Mouse (Mus musculus) naive thymus-derived CD4-positive, alpha-beta T cell, adult 2 months (primary cell): ENCODE data around the gene Ccdc186.

Experiments
- DNase-seq: peaks from one replicate; pipeline ENCODE4 v3.0.0-alpha.2; 2011; ENCODE audit warnings: low read depth

The Ccdc186 gene

GRCm38 (mm10) chr19:56821798-56822447 is at the start of gene Ccdc186:
TSS of gene Ccdc186 (minus strand) at chr19:56822190.
- DNase-seq, result peak; percentile 97

DNA sequence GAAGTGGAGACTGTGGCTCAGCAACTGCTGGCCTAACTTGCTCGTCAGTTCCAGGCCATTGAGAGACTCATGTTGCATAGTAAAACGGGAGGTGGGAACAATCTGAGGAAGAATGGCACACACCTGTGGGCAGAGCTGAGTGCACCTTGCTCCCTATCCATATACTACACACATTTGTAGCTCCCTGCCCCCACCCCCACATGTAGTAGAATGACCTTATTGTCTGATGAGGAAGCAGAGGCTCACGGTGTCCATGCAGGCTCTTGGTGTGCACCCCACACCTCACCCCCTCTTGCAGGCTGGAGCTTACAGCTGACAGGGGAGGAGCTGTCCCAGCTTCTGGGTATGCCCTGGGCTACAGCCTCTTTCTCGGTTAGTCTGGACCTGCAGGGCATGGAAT is 45.7 kb upstream of the Ccdc186 start:
- DNase-seq, result no peak

GRCm38 (mm10) chr19:56856455-56856854 is 34.5 kb upstream of the Ccdc186 start:
- DNase-seq, result no peak

GRCm38 (mm10) chr19:56852590-56852989 is 30.6 kb upstream of the Ccdc186 start:
- DNase-seq, result no peak

GRCm38 (mm10) chr19:56842974-56843373 is 21.0 kb upstream of the Ccdc186 start:
- no peak for DNase-seq

DNA sequence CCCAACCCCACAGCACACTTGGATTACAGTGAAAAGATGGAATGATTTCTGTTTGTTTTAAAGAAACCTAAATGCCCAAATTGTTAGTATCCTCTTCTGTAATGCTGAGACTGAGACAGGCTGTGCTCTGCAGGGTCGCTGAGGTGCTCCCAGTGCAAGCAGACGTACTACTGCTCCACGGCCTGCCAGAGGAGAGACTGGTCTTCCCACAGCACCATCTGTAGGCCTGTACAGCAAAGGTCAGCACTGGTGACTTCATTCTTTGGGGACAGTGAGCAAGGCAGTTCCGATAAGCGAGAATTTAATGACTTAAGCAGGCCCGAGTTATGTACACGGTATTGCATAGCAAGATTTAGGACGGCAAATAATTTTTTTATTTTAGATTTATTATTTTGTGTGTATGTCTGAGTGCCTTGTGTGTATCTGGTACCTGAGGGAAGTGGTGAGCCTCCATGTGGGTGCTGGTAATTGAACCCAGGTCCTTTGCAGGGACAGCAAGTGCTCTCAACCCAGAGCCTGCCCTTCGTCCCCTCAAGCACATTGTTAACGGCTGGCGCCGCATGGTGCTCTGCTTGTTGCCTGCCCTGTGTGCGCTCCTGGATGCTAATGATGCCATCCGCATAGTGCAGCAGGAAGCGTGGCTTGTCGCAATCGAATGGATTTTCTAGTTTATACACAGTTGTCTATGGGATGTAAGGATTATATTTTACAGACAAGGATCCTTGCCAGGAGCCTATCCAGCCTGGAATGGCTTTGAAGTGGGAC is 17.1 kb upstream of the Ccdc186 start:
- DNase-seq, result no peak

GRCm38 (mm10) chr19:56835340-56835739 is 13.3 kb upstream of the Ccdc186 start:
- DNase-seq, result no peak

- no peak for DNase-seq
Measured at GRCm38 (mm10) chr19:56830163-56830562, 8.2 kb upstream of the Ccdc186 start.

- DNase-seq, result no peak
Measured at GRCm38 (mm10) chr19:56829267-56829666, 7.3 kb upstream of the Ccdc186 start.

DNA sequence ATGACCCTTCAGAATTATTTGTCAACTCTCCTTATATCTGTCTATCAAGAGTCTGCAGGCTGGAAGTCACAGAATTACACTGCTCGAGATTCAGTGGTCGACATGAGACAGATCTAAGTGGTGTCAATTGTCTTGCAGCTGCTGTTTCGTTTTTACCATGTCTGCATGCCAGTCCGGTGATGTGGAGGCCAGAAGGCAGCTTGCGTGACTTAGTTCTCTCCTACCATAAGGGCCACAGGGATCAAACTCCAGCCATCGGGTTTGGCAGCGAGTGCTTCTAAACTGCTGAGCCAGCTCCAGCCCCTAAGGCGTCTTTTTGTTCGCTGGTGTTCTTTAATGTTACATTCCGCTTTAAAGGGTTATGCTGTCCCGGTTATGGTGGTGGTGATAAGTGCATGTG is 6.3 kb upstream of the Ccdc186 start:
- no peak for DNase-seq

DNA sequence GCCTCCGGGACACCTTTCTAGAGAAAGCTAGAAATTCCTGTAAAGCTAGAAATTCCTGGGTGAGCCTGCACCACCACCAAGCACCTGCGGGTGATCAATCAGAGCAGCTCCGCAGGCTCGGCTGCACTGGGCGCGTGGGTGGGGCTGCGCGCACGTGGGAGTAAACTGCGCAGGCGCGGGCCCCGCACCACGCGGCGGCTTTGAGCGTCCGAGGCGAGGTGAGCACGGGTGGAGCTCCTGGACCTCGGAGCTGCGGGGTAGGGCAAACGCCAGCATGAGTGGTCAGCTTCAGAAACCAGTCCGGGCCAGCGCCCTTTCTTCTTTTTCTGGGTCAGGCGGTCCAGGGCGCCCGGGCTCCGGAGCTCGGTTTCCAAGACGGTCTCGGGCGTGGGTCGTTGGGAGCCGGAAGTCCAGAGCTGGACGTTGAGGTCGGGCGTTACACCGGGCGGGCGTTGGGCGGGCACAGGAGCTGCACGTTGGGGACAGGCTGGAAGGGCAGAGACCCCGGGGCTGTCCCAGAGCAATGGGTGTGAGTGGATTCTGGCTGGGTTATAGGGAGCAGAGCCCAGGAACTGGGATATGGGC is 4.1 kb upstream of the Ccdc186 start, which contains the start of gene Tdrd1:
TSS of gene Tdrd1 (plus strand) at position 163 of the 585 bp plus-strand sequence.
- no peak for DNase-seq

GRCm38 (mm10) chr19:56822448-56822836 is 452 bp upstream of the Ccdc186 start:
- no peak for DNase-seq

GRCm38 (mm10) chr19:56821040-56821797 is 771 bp downstream of the Ccdc186 start:
- DNase-seq, result peak; percentile 76

GRCm38 (mm10) chr19:56817851-56818526 is 4.0 kb downstream of the Ccdc186 start:
- no peak for DNase-seq

- no peak for DNase-seq
Measured at GRCm38 (mm10) chr19:56813360-56813759, 8.6 kb downstream of the Ccdc186 start.

DNA sequence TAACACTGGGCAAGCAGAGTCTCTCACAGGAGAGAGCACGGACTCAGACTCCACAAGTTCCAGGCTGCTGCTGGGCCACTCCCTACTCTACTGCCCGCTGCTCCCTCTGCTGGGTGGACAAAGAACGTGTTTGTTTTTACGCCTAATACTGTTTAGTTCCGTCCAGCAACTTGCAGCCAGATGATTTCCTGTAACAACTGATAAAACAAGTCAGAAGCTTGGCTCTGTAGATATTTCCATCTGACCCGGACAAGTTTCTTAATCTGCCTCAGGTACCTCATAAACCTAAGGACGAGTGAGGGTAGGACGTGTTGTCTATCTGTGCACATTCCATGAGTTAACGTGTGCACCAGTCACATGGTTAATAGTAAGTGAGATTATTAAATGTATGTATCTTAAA is 10.4 kb downstream of the Ccdc186 start:
- DNase-seq, result peak; percentile 11

DNA sequence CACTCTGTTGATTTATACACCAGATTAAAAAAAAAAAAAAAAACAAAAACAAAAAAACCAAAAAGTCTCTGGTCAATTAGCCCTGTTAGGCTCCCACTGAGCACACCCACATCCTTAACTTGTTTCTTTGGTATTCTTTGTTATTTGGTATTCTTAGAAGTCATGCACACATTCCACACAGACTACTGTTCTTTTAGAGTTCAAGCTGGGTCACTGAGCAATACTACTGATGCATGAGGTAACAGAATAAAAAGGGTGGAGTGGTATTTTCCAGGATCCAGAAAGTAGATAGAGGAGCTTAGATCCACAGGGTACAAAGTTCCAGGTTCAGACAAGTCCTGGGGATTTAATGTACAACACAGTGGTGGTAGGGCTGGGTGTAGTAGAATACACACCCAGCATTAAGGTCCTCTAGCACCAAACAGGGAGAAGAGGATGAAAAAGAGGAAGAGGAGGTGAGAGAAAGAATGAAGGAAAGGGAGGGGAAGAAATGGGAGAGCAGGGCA is 11.3 kb downstream of the Ccdc186 start:
- DNase-seq, result no peak

GRCm38 (mm10) chr19:56808771-56809170 is 13.2 kb downstream of the Ccdc186 start:
- no peak for DNase-seq

- no peak for DNase-seq
Measured at GRCm38 (mm10) chr19:56807122-56807521, 14.9 kb downstream of the Ccdc186 start.

- no peak for DNase-seq
Measured at GRCm38 (mm10) chr19:56805366-56805765, 16.6 kb downstream of the Ccdc186 start.

- DNase-seq, result no peak
Measured at GRCm38 (mm10) chr19:56802352-56802746, 19.6 kb downstream of the Ccdc186 start.
